Mouse (Mus musculus) CH12.LX (cell line): ENCODE data around the gene Dpf3.

Source experiments
- EP300 ChIP-seq: IDR thresholded peaks from 2 replicates; pipeline ENCODE4 v1.6.1; 2011; ENCODE audit warnings: low read length, improper control_type of control experiment
- IRF4 ChIP-seq: IDR thresholded peaks from 2 replicates; pipeline ENCODE4 v1.6.1; 2014; ENCODE audit warnings: low read depth, mild to moderate bottlenecking, inconsistent platforms, low read length, improper control_type of control experiment

DNA sequence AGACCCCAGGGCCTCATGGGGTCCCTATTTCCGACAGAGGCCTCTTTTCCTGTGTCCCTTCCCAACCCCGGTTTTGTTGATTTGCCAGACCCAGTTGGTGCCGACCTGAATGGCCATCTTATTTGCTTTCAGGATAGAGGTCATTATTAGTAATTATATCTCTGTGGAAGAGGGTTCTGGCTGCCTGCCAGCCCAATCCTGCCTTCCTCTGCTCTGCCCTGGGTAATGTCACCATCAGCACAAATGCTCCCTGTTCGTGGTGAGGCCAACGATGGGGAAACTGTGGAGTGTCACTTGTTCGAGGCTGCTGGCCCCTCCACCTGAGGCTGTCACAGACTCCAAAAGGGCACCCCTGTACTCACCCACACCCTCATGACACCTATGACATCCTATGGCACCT lies 278.1 kb downstream of the Dpf3 start:
- TF ChIP-seq IRF4 (no peak), EP300 (no peak)
